Mouse (Mus musculus): ENCODE measurements around the gene Olfr102.

- TF ChIP-seq CTCF (IDR thresholded peaks at IDR 0.05; ENCODE audit: low read depth) (no peak), EP300 (IDR thresholded peaks at IDR 0.05; ENCODE audit: low read depth) (no peak)
Measured at GRCm38 (mm10) chr17:37276573-37276972, 40.3 kb downstream of the Olfr102 start.
